Mouse (Mus musculus): ENCODE data around the gene Sema3c. TPM values are rescaled to one million over a fixed set of nuclear protein-coding genes. Genes with fewer than 3 reads are reported as not detected.

Gene Sema3c
- total and polyA plus RNA-seq, 2 experiments from 2014 or later, result 12.8 to 26.8 TPM

- no peak for ATAC-seq (ENCODE audit: low FRiP score)
These were observed 130.1 kb downstream of the Sema3c start for GRCm38 (mm10) chr5:17704160-17704559.

GRCm38 (mm10) chr5:17707086-17707485 lies 133.0 kb downstream of the Sema3c start:
- no peak for DNase-seq (ENCODE audit: low spot score)
- no peak overlapping the region for H3K27ac ChIP-seq (ENCODE audit: low read depth, low read length)
- H3K9me3 ChIP-seq (ENCODE audit: low read length), result no peaks in the 10 kb centered on the region
- WGBS, result 27% methylated on average over 3 of the region's 3 CpGs
- no peak for TF ChIP-seq CTCF (IDR thresholded peaks at IDR 0.05)
- no peaks in the 10 kb centered on the region for H3K27me3 ChIP-seq (ENCODE audit: insufficient read depth, low read length)
- ATAC-seq (ENCODE audit: low FRiP score), result no peak
- H3K4me2 ChIP-seq (ENCODE audit: low read depth, low read length, poor library complexity, severe bottlenecking), result no peak overlapping the region
- H3K36me3 ChIP-seq (ENCODE audit: insufficient read depth, low read length), result no peaks in the 10 kb centered on the region
- H3K4me1 ChIP-seq (ENCODE audit: insufficient read depth, low read length), result no peaks in the 10 kb centered on the region
- no peak overlapping the region for H3K4me3 ChIP-seq (ENCODE audit: low read depth, low read length)
- H3K9ac ChIP-seq (replicated peaks; ENCODE audit: low read length, poor library complexity, severe bottlenecking), result no peak overlapping the region

More at GRCm38 (mm10) chr5:17704160-17704559, 130.1 kb downstream of the Sema3c start:
- no peak for DNase-seq (ENCODE audit: low spot score)
- Histone ChIP-seq H3K9ac (replicated peaks; ENCODE audit: low read length, poor library complexity, severe bottlenecking) (no peak overlapping the region), H3K4me3 (ENCODE audit: low read depth, low read length) (no peak overlapping the region), H3K4me1 (ENCODE audit: insufficient read depth, low read length) (no peaks in the 10 kb centered on the region), H3K27ac (ENCODE audit: low read depth, low read length) (no peak overlapping the region), H3K9me3 (ENCODE audit: low read length) (no peaks in the 10 kb centered on the region), H3K4me2 (ENCODE audit: low read depth, low read length, poor library complexity, severe bottlenecking) (no peak overlapping the region), H3K27me3 (ENCODE audit: insufficient read depth, low read length) (no peaks in the 10 kb centered on the region), H3K36me3 (ENCODE audit: insufficient read depth, low read length) (no peaks in the 10 kb centered on the region)
- 77% methylated on average over 3 of the region's 3 CpGs for WGBS
- TF ChIP-seq CTCF (IDR thresholded peaks at IDR 0.05), result no peak

DNA sequence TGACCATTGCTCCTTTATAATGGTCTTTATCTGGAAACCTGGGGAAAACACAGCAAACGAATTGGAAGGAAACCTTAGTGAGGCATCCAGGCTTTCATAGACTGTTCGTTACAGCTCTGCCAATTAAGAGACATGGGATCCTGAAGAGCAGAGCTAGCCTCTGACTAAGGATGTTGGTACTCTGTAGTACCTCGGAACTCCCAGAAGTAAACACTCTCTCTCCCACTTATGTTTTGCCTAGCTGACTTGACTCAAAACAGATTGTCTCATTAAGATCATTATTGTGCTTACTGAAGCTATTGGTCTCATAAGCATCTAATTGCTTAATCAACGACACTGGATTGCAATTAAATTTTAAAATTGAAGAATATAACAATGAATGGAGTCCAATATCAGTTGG lies 138.3 kb downstream of the Sema3c start:
- WGBS, result 81% methylated on average over 4 of the region's 4 CpGs
- Histone ChIP-seq H3K27me3 (ENCODE audit: insufficient read depth, low read length) (no peaks in the 10 kb centered on the region), H3K9ac (replicated peaks; ENCODE audit: low read length, poor library complexity, severe bottlenecking) (no peak overlapping the region), H3K9me3 (ENCODE audit: low read length) (no peaks in the 10 kb centered on the region), H3K4me2 (ENCODE audit: low read depth, low read length, poor library complexity, severe bottlenecking) (no peak overlapping the region), H3K27ac (ENCODE audit: low read depth, low read length) (no peak overlapping the region), H3K4me3 (ENCODE audit: low read depth, low read length) (no peak overlapping the region), H3K4me1 (ENCODE audit: insufficient read depth, low read length) (no peaks in the 10 kb centered on the region), H3K36me3 (ENCODE audit: insufficient read depth, low read length) (no peaks in the 10 kb centered on the region)
- no peak for TF ChIP-seq CTCF (IDR thresholded peaks at IDR 0.05)
- ATAC-seq (ENCODE audit: low FRiP score), result no peak
- no peak for DNase-seq (ENCODE audit: low spot score)

DNA sequence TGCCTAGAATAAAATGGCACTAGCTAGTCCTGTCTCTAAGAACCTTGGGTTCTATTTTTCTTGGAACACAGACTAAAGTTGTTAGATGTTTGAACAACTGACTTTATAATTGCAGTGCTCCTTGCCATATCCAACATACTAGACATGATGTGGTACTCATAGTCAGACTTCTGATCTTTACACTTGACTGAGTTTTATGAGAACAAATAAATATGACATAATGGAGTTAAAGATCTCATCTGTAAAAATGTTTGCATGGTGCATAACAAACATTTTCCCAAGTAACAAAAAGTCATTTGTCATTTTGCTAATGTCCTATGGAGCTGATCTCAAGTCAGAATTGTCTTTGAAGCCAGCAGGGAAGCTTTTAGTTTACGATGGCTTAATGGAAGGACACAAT lies 141.1 kb downstream of the Sema3c start:
- no peaks in the 10 kb centered on the region for H3K4me1 ChIP-seq (ENCODE audit: insufficient read depth, low read length)
- no peaks in the 10 kb centered on the region for H3K36me3 ChIP-seq (ENCODE audit: insufficient read depth, low read length)
- ATAC-seq (ENCODE audit: low FRiP score) (no peak), DNase-seq (ENCODE audit: low spot score) (no peak)
- H3K9ac ChIP-seq (replicated peaks; ENCODE audit: low read length, poor library complexity, severe bottlenecking), result no peak overlapping the region
- H3K4me3 ChIP-seq (ENCODE audit: low read depth, low read length), result no peak overlapping the region
- TF ChIP-seq CTCF (IDR thresholded peaks at IDR 0.05), result no peak
- no peak overlapping the region for H3K27ac ChIP-seq (ENCODE audit: low read depth, low read length)
- WGBS, result 78% methylated on average over 1 of the region's 1 CpGs
- no peaks in the 10 kb centered on the region for H3K9me3 ChIP-seq (ENCODE audit: low read length)
- no peaks in the 10 kb centered on the region for H3K27me3 ChIP-seq (ENCODE audit: insufficient read depth, low read length)
- no peak overlapping the region for H3K4me2 ChIP-seq (ENCODE audit: low read depth, low read length, poor library complexity, severe bottlenecking)

GRCm38 (mm10) chr5:17720011-17720410 lies 145.9 kb downstream of the Sema3c start:
- ATAC-seq (ENCODE audit: low FRiP score) (no peak), DNase-seq (ENCODE audit: low spot score) (no peak)
- H3K9me3 ChIP-seq (ENCODE audit: low read length), result no peaks in the 10 kb centered on the region
- H3K27ac ChIP-seq (ENCODE audit: low read depth, low read length), result no peak overlapping the region
- H3K4me2 ChIP-seq (ENCODE audit: low read depth, low read length, poor library complexity, severe bottlenecking), result no peak overlapping the region
- H3K36me3 ChIP-seq (ENCODE audit: insufficient read depth, low read length), result no peaks in the 10 kb centered on the region
- H3K4me1 ChIP-seq (ENCODE audit: insufficient read depth, low read length), result no peaks in the 10 kb centered on the region
- TF ChIP-seq CTCF (IDR thresholded peaks at IDR 0.05), result no peak
- 68% methylated on average over 4 of the region's 4 CpGs for WGBS
- no peak overlapping the region for H3K9ac ChIP-seq (replicated peaks; ENCODE audit: low read length, poor library complexity, severe bottlenecking)
- H3K27me3 ChIP-seq (ENCODE audit: insufficient read depth, low read length), result no peaks in the 10 kb centered on the region
- no peak overlapping the region for H3K4me3 ChIP-seq (ENCODE audit: low read depth, low read length)

- Histone ChIP-seq H3K9me3 (ENCODE audit: low read length) (peaks cover 3% of the 10 kb centered on the region; the same call in 1 of the 2 replicates), H3K4me2 (ENCODE audit: low read depth, low read length, poor library complexity, severe bottlenecking) (no peak overlapping the region), H3K4me1 (ENCODE audit: insufficient read depth, low read length) (no peaks in the 10 kb centered on the region), H3K4me3 (ENCODE audit: low read depth, low read length) (no peak overlapping the region), H3K9ac (replicated peaks; ENCODE audit: low read length, poor library complexity, severe bottlenecking) (no peak overlapping the region), H3K27me3 (ENCODE audit: insufficient read depth, low read length) (no peaks in the 10 kb centered on the region), H3K27ac (ENCODE audit: low read depth, low read length) (peak overlapping the region; percentile 26; the same call in 1 of the 2 replicates), H3K36me3 (ENCODE audit: insufficient read depth, low read length) (no peaks in the 10 kb centered on the region)
- WGBS, result 59% methylated on average over 2 of the region's 2 CpGs
- no peak for TF ChIP-seq CTCF (IDR thresholded peaks at IDR 0.05)
- ATAC-seq (ENCODE audit: low FRiP score), result no peak; the same call in 1 of the 2 replicates
- DNase-seq (ENCODE audit: low spot score), result peak; percentile 22
These were observed 149.9 kb downstream of the Sema3c start for GRCm38 (mm10) chr5:17724031-17724430.

All from midbrain, postnatal 0 days (tissue).